Mouse (Mus musculus) heart, postnatal 0 days (tissue): ENCODE results near the gene Ccnb1.

Source experiments
- CTCF ChIP-seq: IDR thresholded peaks from 2 replicates; pipeline ENCODE4 v1.5.1; 2016; ENCODE audit warnings: antibody characterized with exemption, control low read depth, low read depth
- EP300 ChIP-seq: IDR thresholded peaks from 2 replicates; pipeline ENCODE4 v1.6.1; 2016; ENCODE audit warnings: antibody characterized with exemption, low read depth

GRCm38 (mm10) chr13:100752529-100752928 lies 33.8 kb downstream of the Ccnb1 start:
- TF ChIP-seq CTCF (no peak), EP300 (no peak)
